Mouse (Mus musculus) left cerebral cortex, adult 8-10 months (tissue): ENCODE measurements around the gene Fhad1. TPM values are rescaled to one million over a fixed set of nuclear protein-coding genes. Genes with fewer than 3 reads are reported as not detected.

Source experiments
- DNase-seq, 2 experiments: peaks; one replicate each; pipeline ENCODE4 v3.0.0; 2022; ENCODE audit warnings: low spot score in 2 of 2
- total RNA-seq, 4 experiments: library from RNA; stranded (reverse); gene quantifications; 2 replicates each; pipeline ENCODE4 v1.2.4; 2022

Gene Fhad1
- total RNA-seq, 4 experiments from 2014 or later, result 6.4 to 11.9 (median 8.2) TPM

DNA sequence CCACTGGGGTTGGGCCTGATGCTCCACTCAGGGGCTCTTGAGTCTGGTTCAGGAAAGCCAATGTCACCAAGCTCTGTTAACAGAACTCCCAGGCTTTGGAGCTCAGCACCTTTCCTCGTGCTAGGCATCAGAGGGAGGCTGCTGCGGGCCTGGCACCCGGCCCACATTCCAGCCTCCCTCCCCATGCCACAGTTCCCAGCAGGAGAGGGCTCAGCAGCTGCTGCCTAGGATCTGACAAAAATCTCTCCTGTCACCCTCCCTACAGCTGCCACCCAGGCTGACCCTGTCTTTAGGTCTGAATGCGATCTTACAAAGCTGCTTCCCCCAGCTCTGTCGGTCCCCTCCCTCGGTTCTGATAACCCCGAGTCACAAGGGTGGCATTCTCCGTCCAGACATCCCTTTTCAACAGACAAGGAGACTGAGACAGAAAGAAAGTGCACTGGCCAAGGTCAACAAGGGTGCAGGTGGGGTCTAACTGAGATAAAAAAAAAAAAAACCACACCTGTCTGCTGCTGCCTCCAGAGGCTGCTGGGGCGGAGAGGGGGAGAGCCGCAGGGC, 147.9 kb downstream of the Fhad1 start:
- peak; percentile 28 to 59 for DNase-seq

DNA sequence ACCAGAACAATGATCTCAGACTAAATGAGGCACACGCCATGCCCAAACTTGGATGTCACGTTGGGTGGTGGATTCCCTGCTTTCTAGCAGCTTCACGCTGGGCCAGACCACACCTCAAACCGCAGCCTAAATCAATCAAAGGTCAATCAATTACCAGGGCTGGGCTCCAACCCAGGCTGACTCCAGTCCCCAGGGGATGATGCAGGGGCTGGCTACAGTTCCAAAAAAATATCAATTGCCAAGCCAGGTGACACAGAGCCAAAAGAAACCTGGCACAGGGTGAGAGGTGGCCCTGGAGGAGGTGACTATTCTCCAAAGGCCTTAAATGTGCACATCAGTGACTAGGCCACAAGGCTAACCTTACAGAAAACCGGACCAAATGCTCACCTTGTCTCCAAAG, 149.3 kb downstream of the Fhad1 start:
- DNase-seq, result no peak

DNA sequence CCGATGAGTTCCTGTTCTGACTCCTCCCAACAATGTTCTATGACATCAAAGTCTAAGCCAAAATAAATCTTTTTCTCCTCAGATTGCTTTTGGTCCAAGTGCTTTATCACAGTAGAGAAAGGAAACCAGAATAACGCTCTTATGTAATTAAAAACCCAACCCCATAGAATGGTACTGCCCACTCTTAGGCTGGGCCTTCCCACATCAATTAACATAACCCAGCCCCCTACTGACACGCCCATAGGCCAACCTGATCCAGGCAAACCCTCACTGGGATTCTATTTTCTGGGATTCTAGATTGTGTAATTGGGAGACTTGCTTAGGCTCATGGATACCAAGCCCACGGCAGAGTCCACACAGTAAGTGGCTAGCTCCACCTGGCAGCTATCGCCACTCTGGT, 149.9 kb downstream of the Fhad1 start:
- DNase-seq, result no peak

DNA sequence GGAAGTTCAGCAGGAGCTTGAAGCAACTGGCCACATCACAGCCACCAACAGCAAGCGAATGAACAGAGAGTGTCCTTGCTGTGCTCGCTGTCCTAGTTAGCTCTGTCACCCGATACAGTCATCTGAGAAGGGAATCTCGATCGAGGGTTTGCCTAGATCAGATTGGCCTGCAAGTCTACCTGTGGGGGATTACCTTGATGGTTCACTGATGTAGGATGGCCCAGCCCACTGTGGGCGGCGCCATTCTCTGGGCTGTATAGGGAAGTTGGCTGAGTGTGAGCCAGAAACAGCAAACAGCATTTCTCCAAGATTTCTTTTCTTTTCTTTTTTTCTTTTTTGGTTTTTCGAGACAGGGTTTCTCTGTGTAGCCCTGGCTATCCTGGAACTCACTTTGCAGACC, 150.4 kb downstream of the Fhad1 start:
- peak in 1 of 2 experiments; percentile 7 for DNase-seq

DNA sequence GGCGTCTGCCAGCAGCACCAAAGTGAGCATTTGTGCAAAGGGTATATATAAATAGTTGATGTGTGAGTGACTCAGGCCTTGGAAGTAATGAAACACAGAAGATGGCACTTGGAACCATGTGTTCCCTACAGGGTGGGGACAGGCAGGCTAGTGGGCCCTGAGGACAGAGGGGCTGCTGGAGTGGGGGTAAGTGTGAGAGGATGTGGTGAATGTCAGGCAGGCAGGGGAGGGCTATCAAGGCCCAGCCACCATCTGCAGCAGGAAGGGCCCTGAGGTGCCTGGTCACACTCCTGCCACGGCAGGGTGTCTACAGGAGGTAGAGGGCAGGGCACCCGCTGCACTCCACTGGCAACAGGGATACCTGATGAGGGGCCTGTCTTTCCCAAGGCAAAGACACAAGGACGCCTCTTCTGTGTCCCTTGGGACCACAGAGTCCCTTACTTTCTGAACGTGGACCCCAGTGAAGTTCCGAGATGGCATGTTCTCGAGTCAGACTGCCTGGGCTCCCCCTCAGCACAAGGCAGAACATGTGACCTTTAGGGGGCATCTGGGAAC, 151.1 kb downstream of the Fhad1 start:
- DNase-seq, result peak in 1 of 2 experiments; percentile 14

DNA sequence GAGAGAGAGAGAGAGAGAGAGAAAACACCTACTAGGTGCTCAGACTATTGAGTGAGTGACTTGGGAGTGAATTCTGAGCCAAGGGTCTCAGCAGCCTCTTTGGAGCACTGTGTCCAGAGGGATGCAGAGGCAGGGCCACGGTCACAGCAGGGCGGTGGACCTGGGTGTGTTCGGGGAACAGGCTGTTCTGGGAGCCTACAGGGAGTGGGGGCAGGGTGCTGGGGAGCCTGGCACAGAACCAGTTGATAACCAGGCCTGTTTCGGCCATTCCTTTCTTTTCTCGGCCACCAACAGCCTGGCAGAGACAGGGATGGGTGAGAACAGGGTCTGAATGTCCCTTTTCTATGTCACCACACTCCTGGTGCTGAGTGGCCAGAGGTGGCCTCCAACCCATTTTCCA, 152.0 kb downstream of the Fhad1 start:
- peak in 1 of 2 experiments; percentile 5 for DNase-seq

DNA sequence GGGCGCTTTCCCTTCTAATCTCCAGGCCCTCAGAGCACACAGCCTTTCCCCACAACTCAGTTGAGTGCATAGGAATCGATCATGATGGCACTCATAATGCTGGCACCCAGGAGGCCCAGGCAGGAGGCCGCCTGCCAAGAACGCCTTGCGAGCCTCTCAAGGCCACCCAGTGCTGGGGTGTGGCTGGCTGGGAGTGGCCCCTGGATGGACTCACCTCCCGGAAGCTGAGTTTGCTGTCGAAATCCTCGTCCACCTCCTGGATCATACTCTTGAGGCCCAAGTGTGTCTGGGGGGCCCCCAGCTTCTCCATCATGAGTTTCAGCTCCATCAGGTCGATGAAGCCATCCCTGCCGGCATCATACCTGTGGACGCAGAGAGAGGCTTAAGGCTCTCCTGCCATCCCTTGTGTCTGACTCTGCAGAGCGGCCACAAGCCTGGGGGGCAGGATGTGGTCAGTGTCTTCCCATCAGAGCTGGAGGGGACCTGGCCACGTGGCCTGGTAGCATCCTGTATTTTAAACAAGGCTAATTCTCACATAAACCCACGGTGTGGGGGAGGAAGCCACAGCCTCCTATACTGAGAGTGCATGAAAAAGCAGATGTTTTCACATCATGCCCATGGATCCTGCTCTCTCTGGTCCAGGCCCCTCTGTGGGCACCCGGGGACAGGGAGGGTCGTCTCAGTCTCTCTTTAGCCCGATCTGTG, 153.1 kb downstream of the Fhad1 start:
- DNase-seq, result peak in 1 of 2 experiments; percentile 15

DNA sequence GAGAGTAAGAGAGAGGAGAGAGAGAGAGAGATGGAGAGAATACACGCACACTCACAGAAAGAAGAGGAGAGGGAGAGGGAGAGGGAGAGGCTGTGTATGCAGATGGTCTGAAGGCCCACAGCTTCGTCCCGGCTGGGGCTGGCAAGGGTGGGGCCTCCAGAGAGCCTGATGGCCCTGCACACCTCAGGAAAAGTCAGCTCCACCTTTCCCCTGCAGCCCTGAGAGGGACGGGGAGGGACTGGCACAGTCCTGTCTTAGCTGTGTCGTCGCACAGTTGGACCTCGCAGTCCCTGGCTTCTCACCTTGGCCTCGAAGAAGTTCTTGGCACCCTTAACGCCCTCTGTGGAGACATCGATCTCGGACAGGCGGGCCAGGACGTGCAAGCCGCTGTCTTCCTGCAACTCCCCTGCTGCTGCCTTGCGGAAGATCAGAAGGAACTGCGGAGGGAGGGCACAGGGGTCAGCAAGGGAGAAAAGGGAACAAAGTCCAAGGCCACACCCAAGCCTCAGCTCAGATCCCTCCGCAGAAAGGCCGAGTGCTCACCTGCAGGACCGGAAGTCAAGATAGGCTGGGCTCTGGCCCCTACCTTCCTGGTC, 154.5 kb downstream of the Fhad1 start:
- peak in 1 of 2 experiments; percentile 11 for DNase-seq

DNA sequence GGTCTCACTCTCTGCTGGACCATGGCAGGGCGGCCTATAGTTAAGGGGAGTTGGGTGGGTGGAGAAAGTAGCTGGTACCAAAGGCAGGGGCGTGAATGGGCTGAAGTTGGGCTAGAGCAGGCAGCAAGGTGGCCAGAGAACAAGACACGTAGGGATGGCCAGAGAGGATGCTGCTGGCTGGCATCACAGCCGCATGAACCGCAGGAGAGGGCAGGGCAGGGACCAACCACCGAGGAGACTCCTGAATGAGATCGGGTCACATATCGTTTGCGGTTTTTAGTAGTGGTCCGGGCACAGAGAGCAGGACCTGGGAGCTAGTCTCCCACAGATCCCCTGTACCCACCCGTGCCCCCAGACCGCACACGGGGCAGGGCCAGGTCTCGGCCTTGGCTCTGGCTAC, 155.5 kb downstream of the Fhad1 start:
- peak in 1 of 2 experiments; percentile 5 for DNase-seq

GRCm38 (mm10) chr4:141858501-141858900, 156.4 kb downstream of the Fhad1 start:
- peak; percentile 25 to 38 for DNase-seq

GRCm38 (mm10) chr4:141857422-141857930, 157.4 kb downstream of the Fhad1 start:
- DNase-seq, result peak; percentile 75 to 91

DNA sequence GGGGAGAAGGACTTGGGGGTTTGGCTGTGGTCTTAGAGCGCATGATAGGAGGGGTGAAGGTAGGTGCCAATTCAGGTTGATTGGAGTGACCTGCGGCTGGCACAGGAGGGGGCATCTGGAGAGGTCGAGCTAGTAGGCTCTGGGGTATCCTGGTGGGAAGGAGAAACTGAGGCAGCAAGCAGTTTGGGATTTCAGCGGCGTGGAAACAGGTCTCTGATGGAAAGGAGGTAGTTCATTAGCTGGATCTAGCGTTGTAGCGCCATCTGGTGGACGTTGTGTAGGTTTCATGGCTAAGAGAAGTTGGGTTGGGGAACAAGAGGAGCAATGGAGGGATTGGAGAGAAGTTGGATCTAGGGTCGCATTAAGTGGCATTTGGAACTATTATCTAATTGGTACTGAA, 161.4 kb downstream of the Fhad1 start:
- DNase-seq, result no peak

- no peak for DNase-seq
Observed at GRCm38 (mm10) chr4:141845999-141846398, 168.9 kb downstream of the Fhad1 start, which contains the start of gene Ctrc. Ctrc (minus strand) TSS chr4:141846359.

Other genes with a start within 250 kb of the Fhad1 start
- 10 to 100 TPM; 42.6 to 43.8 (median 42.8) TPM for gene Dnajc16, start 224.2 kb downstream of the Fhad1 start, total RNA-seq
- gene Casp9, start 221.5 kb downstream of the Fhad1 start, total RNA-seq, result 10 to 100 TPM; 23.3 to 30.5 (median 25.5) TPM
- not detected for gene Cela2a, start 188.9 kb downstream of the Fhad1 start, total RNA-seq
- not detected for gene Ctrc, start 168.7 kb downstream of the Fhad1 start, total RNA-seq
- gene Efhd2, start 140.2 kb downstream of the Fhad1 start, total RNA-seq, result 100 to 1,000 TPM; 257 to 276 (median 261) TPM
- gene Tmem51, start 69.2 kb upstream of the Fhad1 start, total RNA-seq, result 1 to 10 TPM; 5.0 to 6.8 (median 5.4) TPM
- 100 to 1,000 TPM in 2 of 4 experiments, 10 to 100 TPM in 2; 91.5 to 107 (median 100) TPM for gene Kazn, start 224.3 kb upstream of the Fhad1 start, total RNA-seq